Mouse (Mus musculus) cerebellum, postnatal 4 days (tissue): ENCODE measurements at regions not wholly inside any gene's neighbourhood (a gene's known extent, or its start where the extent isn't known, plus 50 kb on each side); places are given as distances from the start of the nearest gene placed in this dataset.

Source experiments
- DNase-seq, 2 experiments: peaks; one replicate each; pipeline ENCODE4 v3.0.0; 2022; ENCODE audit warnings: low spot score in 2 of 2, mixed read lengths in 1 of 2

DNA sequence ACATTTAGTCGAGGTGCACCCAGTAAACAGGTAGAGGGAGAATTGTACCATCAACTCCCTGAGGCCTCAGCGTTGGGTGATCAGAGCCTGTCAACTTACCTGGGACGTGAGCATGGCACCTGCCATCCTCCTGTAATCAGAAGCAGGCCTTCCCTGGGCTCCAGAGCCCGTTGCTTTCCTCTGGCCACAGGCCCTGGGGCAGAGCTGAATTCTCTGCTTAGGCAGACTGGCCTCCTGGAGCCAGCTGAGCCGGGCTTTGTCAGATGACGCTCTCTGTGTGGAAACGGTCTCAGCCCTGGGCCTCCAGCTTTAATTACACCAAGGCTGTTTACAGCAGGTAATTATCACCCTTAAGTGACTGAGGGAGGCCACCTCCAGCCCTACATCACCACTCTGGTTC, 92.6 kb upstream of the Pmepa1 start:
- DNase-seq, result no peak

DNA sequence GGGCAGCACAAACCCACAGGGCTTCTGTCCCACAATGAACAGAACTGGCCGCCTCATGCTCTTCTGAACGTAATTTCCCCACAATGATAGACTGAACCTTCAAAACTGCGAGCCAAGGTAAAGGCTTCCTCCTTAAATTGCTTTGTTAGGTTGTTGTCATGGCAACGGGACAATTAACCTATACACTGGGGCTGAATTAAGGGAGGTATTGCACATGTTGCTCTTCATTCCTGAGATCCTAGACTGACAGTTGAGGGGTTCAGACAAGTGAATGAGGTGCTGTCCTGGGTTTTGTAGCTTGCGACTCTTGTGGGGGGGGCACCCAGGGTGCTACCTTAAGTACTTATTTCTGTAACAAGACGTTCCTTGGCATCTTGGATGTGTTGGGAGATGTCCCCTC, 100.6 kb upstream of the Pmepa1 start:
- no peak for DNase-seq

DNA sequence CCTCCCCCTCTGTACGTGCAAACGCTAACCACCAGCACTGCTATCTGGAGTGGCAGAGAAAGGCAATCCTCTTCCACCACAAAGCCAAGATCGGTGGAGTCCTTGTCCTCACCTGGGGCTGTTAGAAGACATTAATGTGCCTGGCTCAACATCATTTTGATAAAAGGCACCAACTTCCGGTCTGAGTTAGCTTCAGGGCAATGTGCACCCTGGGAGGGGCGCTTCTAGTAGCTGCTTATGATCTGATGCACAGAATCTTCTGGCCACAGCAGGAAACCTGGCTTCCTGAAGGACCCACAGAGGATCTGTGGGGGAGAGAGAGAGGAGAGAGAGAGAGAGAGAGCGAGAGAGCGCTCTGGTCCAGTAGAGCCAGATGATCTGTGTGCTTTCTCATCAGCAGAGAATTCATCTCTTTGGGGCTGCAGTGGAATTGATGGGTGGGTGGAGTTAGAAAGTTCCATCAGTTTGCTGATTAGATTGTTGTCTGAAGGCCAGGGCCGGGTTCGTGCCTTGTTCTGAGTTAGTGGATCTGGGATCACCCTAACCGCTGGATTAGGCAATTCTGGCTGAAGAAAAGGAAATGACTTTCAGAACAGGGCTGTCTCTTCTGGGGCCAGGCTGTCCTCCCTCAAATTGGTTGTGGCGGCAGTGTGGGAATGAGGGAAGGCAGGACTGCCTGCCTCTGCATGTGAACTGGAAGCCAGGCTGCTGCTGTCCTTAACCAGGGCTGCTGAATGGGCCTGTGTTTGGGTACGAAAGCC, 101.3 kb upstream of the Pmepa1 start:
- no peak for DNase-seq

DNA sequence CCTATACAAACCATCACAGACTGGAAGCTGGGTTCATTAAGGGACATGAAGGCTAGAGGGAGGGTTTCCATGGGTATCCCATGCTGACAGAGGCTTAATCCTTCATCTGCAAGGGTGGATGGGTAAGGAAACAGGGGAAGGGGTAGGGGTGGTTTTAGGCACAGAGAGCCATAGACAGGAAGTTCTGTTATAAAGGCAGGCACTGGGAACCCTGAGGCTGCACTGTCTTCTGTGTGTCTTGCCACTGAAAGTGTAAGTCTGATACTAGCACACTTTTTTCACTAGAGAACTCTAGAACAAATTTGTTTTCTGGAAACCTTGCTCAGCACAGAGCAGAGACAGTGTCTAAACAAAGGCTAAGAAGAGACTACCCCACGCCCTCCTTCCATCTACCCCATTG, 103.4 kb upstream of the Pmepa1 start:
- DNase-seq, result no peak

DNA sequence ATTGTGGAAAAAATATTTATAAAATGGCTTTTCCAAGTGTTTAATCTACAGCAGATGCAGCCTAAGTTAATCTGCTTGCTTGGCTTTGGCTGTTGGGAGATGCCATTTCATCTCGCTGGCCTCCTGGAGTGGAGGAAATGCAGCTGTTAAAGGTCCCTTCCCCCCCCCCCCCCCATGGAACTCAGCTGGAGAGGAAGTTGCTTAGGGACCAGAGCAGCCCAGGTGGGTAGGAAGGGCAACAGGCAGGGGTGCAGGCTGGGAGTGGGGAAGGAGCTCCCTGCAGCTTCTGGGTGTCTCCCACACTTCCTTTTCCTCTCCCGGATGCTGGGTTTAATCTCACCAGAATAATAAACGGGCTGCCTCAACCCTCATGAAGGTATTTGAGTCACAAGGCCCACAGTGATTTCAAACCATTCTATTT, 104.0 kb upstream of the Pmepa1 start:
- no peak for DNase-seq

DNA sequence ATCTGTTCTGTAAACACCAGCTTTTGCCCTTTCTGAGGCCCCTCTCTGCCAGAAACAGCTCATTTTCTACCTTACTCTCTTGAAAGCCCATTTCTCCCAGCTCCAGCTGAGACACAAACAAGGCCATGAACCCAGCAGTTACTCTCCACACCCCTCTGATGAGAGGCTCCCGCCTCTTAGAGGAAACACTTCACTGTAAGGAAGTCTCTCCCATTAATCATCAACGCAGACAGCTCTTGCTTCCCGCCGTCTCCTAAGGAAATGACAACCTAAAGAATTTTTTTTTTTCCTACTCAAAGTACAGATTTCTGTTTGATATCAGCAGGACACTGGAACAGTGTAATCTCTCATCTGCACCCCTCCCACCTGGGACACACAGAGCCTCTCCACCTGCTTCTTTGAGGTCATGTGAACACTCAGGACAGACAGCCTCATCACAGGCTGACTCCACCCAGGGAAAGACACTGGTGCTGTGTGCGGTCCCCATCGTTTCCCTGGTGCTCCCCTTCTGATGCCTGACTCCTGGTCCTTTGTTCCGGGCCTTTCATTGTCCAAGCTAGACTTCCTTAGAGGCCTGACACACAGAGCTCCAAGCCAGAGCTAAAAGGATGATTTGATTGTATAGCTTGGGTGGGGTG, 106.0 kb upstream of the Pmepa1 start:
- DNase-seq, result no peak

DNA sequence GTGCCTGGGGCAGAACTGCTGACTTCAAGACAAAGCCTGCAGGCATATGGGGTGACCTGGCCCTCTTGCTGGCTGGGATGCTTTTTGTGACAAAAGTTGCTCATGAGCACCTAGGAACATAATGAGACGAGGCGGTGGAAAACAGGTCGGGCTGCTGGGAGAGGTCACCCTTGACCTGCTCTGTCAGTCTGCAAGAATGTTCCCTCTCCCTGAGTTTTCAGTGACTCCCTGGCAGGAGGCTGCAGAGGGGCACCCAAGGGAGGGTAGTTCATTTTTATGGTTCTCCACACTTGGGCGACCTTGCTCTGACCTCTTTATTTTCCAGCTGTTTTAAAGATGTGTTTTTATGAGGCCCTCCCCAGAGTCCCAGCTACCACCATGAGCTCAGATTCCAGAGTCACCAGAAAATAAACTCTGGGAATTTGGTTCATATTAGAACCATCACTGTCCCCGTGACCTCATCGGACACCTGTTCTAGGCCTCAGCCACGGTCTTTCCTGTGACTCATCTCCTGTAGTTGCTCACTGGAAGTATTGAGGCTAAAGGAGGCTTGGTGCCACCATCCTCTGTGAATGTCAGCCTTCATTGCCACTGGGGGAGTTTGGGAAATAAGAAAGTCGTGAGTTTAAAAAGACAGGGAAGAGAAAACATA, 108.7 kb upstream of the Pmepa1 start:
- DNase-seq, result no peak

DNA sequence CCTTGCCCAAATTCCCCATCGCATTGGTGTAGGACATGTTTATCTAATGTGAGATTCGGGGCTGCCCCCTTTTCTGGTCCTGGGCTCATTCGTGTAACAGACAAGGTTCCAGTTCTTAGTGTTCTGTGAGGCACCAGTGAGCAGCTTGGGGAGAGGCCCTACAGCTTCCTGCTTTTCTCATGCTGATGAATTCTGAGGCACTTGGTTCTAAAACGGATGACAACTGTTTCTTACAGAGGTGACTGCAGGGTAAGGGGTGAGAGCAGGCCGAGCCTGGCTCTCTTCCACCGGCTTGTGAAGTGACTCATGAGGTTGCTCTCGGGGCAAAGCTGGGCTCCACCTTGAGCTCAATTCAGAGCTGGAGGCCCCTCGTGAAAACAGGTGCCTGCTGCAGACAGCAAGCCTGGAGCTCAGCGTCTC, 109.4 kb upstream of the Pmepa1 start:
- no peak for DNase-seq

DNA sequence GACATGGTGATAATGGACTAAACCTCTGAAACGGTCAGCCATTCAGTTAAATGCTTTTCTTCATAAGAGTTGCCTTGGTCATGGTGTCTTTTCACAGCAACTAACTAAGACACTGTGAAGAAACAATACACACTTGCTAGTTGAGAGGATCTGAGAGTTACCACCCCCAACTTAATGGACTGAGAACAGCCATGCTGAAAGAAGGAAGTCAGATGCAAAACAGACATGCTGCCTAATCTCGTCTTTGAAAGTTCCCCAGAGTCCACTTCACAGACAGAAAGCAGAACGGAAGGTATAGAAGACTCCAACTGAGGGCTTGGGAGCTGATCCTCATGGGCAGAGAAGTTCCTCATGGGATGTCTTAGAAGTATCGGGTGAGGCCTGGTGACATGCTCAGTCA, 111.8 kb upstream of the Pmepa1 start:
- no peak for DNase-seq

DNA sequence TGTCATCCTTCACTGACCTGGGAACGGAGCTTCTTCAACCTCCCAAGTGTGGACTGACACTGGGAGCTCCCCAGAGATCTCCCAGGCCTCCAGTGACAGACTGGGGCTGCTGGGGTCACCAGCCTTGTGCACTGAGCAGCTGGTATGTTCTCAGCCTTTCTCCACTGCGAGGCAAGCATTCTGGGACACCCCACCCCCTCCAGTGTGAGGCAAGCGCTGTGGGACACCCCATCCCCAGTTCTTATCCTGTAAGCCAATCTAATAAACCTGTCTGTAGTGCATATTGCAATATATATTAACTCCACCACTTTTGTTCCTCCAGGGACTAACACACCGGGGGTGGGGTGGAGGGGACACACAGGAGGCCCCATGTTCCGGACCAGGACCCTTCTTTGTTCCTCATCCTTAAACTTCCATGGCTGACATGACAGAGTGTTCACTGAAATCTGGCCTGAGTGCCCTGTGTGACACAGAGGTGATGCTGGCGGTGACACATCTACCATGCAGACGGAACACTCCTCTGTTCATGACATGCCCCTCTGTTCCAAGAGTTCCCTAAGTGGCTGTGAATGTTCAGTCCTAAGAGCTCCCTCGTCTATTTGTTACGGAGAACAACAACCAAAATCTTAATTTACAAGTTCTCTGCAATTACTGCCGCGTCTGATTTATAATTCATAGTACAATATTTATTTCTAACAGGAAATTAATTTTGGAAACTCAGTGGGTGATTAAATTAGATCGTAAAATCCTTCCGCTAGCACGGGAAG, 116.4 kb upstream of the Pmepa1 start:
- DNase-seq, result no peak

DNA sequence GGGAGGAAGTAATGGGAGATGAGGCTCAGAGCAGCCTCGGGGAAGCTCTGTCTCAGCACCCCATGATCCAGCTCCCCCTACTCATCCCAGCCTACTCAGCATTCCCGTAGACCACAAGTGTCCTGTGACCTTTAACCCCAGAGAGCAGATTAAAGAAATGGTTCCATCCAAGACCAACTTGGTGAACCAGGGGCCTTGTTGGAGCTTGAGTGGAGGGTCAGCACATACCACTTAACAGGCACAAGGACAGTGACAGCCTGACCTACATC, 116.9 kb upstream of the Pmepa1 start:
- DNase-seq, result no peak

DNA sequence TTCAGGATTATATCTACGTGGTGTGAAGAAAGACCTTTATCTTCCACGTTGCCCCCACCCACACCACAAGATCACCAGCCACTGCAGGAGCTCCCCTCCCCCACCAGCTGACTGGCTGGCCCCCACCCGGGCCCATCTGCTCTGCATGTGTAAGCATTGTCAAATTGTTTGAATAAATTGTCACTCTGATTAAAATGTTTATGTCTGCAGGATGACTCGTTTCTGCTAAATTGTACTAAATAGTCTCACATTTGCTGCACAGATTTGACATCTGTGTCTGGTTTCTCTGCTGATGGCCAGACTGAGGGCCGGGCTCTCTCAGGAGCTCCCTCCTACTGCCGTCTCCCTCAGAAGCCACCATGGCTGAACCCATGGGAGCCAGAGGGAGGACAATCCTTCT, 119.2 kb upstream of the Pmepa1 start:
- DNase-seq, result no peak

DNA sequence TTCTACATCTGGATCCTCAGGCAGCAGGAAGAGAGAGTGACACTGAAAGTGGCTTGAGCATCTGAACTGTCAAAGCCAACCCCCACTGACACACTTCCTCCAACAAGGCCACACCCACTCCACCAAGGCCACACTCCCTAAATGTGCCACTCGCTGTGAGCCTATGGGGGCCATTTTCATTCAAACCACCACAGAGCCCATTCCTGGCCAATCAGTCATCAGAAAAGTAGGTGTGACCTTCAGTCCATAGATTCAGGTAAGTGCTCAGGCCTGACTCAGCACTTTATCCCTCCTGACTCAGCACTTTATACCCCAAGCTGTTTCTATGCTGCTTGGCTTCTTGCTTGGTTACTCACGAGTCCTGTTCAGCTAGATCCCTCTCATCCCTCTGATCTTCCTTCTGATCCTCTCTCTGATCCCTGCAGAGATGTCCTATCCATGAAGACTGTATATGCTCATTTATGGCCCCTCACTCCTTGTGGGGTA, 121.6 kb upstream of the Pmepa1 start:
- DNase-seq, result no peak

DNA sequence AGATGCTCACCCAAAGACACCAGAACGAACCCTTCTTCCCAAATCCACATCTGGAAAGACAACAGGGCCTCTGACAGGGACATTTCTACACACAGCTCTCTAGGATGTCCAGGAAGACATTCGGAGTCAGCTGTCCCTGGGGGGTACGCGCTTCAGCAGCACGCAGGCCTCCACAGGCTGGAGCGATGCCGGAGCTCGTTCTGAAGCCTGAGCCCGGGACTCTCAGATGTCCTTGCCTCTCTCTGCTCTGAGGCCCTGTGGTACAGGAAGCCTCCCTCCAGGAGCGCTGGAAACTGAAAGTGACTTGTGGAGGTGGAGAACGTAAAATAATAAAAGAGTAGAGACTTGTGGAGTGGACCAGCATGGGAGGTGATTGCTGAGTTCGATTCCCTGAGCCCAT, 116.8 kb upstream of the 1700021F07Rik start:
- no peak for DNase-seq

DNA sequence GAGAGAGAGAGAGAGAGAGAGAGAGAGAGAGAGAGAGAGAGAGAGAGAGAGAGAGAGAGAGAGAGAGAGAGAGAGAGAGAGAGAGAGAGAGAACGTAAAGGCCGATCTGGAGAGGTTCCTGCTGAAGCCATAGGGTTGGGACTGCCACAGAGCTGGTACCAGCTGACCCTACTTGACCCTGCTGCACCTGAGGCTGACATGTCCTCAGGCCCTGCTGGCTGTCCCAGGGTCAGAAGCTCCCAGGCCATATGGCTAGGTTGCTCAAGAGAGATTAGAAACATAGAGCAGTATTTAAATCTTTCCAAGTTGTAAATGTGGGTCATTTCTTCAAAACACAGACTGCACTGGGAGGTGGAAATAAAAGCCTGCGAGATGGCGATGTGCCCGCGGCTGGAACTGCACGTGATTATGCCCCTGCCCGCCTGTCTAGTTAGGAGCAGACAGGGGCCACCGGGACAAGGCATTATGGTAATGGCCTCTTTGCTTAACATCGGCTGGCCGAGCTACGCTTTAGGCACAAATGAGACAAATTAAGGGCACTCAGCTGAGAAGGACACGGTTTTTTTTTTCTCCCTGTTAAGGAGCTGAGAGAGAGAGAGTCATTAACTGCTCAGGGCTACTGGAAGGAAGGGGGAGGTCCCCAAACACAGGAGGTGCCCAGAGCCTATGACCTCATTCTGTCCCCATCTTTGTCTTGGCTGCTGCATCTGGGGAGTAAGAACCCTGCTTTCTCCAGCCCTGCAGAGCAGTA, 115.9 kb upstream of the 1700021F07Rik start:
- DNase-seq, result peak; percentile 38 to 45

DNA sequence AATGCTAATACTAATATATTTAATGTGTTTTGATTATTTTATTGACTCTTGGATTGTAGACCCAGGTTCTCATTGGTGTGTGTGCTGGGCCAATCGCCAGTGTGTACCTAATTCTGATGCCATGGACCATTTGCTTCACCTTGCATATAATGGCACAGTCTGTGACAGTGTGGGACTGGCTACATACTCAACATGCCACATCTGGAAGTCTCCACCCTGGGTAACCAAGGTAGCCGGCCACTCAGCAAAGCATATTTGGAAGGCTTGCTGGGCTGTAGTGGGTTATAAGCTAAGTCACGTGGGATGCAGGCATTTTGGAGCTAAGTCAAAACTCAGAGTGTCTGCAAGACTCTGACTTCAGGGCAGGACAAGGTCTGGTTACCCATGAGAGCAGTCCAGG, 115.3 kb upstream of the 1700021F07Rik start:
- DNase-seq, result no peak

DNA sequence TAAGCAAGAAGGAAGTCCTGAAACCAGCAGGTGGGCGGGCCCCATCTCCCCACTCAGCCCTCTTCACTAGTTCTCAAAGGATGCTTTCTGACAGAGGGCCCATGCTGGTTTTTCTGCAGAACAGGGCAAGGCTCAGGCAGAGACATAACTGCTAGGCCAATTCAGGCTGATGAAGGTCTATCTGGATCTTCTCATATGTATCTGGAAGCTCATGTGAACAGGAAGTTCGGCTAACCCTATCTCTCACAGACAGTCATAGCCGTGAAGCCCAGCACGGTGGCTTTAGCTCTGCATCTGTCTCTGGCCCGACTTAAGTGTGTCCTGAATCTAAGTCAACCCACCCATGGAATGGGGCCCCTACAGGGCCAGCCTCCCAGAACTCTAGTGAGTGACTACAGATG, 113.7 kb upstream of the 1700021F07Rik start:
- DNase-seq, result no peak

DNA sequence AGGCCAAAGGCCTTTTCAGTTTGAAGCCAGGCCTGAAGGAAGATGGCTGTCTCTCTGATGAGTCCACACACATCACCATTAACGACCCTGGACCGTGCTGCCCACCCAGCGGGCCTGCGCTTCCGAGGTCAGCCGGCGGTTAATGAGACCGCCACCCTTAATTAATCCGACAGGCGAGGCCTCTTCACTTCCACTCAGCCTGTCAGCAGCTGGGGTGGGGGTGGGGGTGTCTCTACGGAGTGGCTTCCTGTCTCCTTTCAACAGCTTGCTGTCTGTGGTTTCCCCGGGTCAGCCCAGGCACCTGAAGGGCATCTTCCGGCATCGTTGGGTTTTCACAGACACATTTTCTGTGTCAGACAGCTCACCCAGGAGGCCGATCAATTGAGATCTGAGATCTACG, 113.0 kb upstream of the 1700021F07Rik start:
- DNase-seq, result no peak

DNA sequence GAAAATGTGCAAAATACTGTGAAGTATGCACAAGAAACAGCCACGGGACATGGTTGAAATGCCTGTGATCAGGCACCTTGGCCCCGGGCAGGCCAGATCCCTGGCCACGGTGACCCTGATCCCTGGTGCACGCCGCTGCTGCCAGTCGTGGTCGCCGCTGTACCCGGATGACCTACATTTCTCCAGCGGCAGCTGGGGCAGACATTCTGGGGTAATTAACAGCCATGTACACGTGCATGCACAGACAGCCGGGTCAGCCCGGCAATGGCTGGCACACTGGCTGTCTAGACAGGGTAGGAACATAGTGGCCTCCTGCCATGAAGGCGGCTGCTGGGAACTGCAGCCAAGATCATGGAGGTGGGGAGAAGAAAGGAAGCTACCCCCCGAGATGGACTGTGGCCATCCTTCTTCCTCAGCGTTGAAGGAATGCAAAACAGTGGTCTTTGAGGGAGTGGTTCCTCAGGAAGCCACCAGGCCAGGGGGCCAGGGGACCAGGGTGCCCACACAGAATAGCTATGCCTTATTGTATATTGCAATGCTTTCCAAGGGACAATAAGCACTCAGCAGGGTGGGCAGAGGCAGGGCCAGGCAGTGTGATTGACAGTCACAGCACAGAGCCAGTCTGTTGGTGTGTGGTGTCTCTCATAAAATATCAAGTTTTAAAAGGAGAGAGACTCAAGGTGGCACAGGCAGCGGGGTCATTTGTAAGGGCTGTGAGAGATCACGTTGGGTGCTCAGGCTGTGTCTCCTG, 108.3 kb upstream of the 1700021F07Rik start:
- peak; percentile 51 to 78 for DNase-seq

DNA sequence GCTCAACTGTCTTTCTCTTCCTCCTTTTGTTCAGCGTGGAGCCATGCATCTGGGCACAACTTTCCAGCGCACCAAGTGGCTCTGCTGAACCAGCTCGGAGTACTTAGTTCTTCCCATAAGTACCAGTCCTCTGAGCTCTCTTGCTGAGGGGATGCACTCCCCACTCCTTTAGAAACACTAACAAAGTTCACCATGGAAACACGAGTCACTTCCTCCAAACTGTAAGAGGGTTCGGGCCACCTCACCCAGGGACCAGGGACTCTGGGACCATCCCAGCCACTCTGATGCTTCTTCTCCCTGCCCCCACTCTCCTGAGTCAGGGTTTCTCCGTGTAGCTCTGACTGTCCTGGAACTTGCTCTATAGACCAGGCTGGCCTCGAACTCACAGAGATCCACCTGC, 107.0 kb upstream of the 1700021F07Rik start:
- DNase-seq, result no peak

DNA sequence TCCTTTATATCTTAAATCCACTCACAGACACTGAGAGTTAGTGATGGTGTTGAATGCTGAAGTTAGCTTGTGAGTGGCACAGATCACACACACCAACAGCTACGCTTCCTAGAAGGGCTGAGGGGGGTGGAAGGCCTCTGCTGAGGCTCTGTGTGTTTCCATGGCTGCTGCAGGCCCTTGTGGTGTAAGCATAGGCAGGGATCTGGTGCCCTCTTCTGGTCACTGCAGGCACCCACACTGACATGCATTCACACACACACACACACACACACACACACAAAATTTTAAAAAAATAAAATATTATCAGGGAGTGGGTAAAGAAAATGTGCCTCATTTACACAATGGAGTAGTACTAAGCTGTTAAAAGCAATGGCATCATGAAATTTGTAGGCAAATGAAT, 105.5 kb upstream of the 1700021F07Rik start:
- DNase-seq, result no peak
